Mouse (Mus musculus) fat pad, adult 2 months (tissue): Measurements from ENCODE around the gene Afg3l1.
"Not testable (repeated sequence)": the region's sequence is repeated elsewhere in the genome, so short reads cannot be mapped to it uniquely, and the experiment has no call there.

Source experiments
- DNase-seq: peaks from one replicate; pipeline ENCODE4 v3.0.0-alpha.2; 2011; ENCODE audit warnings: low read depth, low spot score; ENCODE audit errors: extremely low read depth

The Afg3l1 gene

DNA sequence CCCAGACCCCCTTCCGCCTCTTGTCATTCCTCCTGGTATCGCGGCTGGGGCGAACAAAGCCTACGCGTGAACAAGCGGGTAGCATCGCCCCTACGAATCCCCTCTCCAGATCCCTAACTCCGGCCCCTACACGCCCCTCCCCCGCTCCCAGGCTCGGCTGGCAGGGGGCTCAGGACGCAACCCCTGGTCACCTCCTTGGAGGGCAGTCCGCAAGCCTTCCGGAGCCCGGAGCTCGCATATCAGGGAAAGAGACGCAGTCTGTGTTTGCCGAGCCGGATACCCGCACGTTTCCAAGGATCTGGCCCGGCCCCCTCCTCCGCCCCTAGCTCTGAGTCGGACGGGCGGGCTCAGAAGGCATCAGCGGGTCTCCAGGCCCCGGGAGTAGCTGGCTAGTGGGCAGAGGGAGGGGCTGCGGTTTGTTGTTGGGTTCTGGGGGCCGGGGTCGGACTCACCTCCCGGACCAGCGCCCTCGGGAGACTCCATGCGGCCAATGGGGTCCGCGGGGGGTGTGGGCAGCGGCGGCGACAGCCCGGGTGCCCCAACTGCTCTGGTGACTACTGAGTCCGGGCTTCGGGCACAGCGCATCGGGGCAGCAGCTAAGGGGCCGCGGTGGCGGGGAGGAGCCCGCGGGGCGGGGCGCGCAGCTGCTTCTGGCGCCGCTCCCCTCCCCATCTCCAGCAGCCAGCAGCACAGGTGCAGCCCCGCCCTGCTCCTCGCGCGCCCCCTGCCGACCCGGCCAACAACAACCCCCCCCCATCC lies 37.3 kb downstream of the Afg3l1 start, which contains the start of gene Dbndd1:
Gene Dbndd1 (minus strand): TSS at position 683 of the 759 bp plus-strand sequence.
- no peak for DNase-seq

- DNase-seq, result no peak
Observed at GRCm38 (mm10) chr8:123515540-123515897, 37.8 kb downstream of the Afg3l1 start.

DNA sequence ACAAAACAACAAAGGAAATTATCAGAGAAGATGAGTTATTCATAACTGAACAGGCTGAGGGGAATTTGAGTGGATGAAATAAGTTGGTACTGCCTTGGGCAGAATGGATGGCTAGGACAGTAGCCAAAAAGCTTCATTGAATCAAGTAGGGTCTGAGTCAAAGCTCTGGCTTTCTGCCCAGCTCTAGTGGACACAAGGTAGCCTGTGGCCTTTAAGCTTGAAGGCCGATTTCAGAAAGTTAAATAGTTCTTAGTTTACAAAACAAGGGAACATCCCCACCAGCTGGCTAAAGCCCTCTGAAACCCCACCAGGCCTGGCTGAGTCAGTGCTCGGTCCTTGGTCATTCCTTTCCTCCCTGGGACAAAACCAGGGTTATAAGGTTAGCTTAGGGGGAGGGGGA lies 38.9 kb downstream of the Afg3l1 start:
- DNase-seq, result no peak

- no peak for DNase-seq
Observed at GRCm38 (mm10) chr8:123518172-123518571, 40.5 kb downstream of the Afg3l1 start.

GRCm38 (mm10) chr8:123518667-123519066 lies 41.0 kb downstream of the Afg3l1 start, which contains the start of gene Gas8:
Gene Gas8, plus strand, starts transcription at chr8:123518834.
- DNase-seq, result peak; percentile 43

- DNase-seq, result not testable (repeated sequence)
Observed at GRCm38 (mm10) chr8:123520048-123520447, 42.3 kb downstream of the Afg3l1 start.

GRCm38 (mm10) chr8:123527720-123528489 lies 50.2 kb downstream of the Afg3l1 start:
- no peak for DNase-seq

GRCm38 (mm10) chr8:123536242-123536989 lies 58.7 kb downstream of the Afg3l1 start:
- no peak for DNase-seq

DNA sequence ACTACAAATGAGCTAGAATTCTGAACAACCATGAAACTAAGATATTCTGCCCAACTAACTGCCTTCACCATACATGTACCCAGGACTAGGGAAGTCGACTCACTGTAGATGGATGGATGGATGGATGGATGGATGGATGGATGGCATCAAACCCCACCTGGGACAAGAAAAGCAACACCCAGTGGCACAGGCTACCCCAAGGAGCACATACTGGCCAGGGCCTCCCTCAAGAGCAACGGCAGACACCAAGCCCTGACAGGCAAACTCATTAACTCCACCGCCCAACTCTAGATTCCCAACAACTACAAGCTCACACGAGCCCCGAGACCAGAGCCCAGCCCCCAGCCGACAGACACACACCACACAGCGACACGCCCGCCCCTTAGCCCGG lies 59.3 kb downstream of the Afg3l1 start:
- no peak for DNase-seq

- DNase-seq, result not testable (repeated sequence)
Observed at GRCm38 (mm10) chr8:123537641-123538040, 59.9 kb downstream of the Afg3l1 start.
